Mouse (Mus musculus) heart, adult 2 months (tissue): ENCODE data around the gene Simc1.

Experiments used
- CTCF ChIP-seq: fragments of 200-600 bp; IDR thresholded peaks from 2 replicates; pipeline ENCODE4 v1.8.1; 2022; ENCODE audit warnings: antibody characterized with exemption, mild to moderate bottlenecking, moderate library complexity
- EP300 ChIP-seq: fragments of 200-500 bp; IDR thresholded peaks from 2 replicates; pipeline ENCODE4 v1.6.1; 2011; ENCODE audit warnings: low read depth, low read length, control low read depth; ENCODE audit not compliant: insufficient read depth

DNA sequence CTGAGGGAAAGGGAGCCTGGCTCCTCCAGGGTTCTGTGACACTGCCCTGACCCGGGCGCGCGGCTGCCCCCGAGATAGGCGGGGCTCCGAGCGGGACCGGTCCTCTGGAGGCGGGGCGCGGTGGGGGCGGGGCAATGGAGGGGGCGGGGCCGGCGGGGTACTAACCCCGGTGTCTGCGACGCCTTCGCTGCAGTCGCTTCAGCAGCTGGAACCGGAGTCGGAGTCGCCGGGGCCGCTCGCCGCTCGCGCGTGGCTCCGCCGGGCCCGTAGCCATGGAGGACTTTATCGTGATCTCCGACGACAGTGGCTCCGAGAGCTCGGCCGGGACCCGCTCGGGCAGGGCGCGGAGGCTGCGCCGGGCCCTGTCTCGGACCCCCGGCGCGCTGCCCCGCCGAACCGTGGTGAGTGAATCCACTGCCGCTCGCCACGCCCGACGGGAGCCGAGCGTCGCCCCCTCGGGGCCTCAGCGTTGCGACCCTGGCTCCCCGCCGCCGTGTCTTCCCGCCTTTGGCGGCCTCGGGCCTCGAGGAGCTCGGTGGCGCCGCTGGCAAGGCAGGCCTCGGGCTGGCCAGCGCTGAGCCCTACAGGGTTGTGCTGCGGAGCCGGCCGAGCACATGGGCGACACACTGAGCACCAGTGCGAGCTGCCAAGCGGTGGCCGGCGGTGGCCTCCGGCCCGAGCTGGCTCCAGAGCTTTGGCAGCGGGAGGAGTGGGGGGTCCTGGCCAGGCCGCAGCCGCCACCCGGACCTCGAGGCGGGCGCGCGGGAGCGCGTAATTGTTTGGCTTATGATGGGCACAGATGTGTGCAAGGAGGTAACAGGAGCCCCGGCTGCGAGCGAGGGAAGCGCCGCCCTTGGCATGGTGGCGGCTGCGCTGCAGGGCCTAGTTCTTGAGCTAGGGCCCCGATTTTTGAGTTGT lies at the start of gene Simc1:
- no peak for TF ChIP-seq CTCF
- no peak for TF ChIP-seq EP300
